Mouse (Mus musculus): ENCODE measurements around the gene Zbtb8b. TPM values are rescaled to one million over a fixed set of nuclear protein-coding genes. Genes with fewer than 3 reads are reported as not detected.
"Not testable (repeated sequence)": the region's sequence is repeated elsewhere in the genome, so short reads cannot be mapped to it uniquely, and the experiment has no call there.

The Zbtb8b gene
- total and polyA plus RNA-seq, 2 experiments from 2014 or later: 14.3 to 14.5 TPM

DNA sequence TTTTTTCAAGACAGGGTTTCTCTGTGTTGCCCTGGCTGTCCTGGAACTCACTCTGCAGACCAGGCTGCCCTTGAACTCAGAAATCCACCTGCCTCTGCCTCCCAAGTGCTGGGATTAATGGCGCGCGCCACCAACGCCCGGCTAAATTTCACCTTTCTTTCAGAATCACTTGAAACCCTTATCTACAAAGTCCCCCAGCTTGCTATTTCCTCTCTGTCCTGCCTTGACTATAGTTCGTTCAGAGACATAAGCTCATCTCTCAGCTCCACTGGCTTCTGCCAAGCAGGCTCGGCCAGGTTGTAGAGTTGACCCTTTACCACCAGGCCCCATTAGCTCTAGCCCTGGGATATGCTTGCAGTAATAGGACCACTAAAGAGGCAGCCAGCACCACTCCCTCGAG is 6.7 kb upstream of the Zbtb8b start:
- DNase-seq (ENCODE audit: low spot score) (no peak), ATAC-seq (ENCODE audit: low FRiP score) (no peak)
- no peaks in the 10 kb centered on the region for H3K27me3 ChIP-seq (ENCODE audit: insufficient read depth, low read length)
- H3K9ac ChIP-seq (replicated peaks; ENCODE audit: low read length, poor library complexity, severe bottlenecking): no peak overlapping the region
- WGBS: 85% methylated on average over 8 of the region's 8 CpGs
- no peaks in the 10 kb centered on the region for H3K4me1 ChIP-seq (ENCODE audit: insufficient read depth, low read length)
- no peak for TF ChIP-seq CTCF (IDR thresholded peaks at IDR 0.05)
- H3K27ac ChIP-seq (ENCODE audit: low read depth, low read length): no peak overlapping the region
- no peaks in the 10 kb centered on the region for H3K36me3 ChIP-seq (ENCODE audit: insufficient read depth, low read length)
- no peaks in the 10 kb centered on the region for H3K9me3 ChIP-seq (ENCODE audit: low read length)
- no peak overlapping the region for H3K4me3 ChIP-seq (ENCODE audit: low read depth, low read length)
- H3K4me2 ChIP-seq (ENCODE audit: low read depth, low read length, poor library complexity, severe bottlenecking): no peak overlapping the region

DNA sequence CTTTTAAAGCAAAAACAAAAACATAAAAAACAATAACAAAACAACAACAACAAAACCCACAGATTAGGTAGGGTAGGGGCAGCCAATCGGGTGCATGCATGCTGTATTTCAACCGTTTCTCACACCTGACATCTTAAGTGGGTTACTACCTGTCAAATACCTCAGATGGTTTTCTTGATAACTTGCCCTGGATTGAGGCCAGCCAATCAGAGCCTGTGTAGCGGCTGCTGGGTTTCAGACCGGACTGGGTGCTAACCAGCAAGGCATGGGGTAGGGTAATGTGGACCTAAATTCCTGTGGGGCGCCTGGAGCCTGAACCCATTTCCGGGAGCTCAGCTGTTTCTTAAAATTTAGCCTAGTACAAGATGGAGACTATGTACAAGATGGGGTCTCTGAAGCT is 492 bp upstream of the Zbtb8b start:
- Histone ChIP-seq H3K4me2 (ENCODE audit: low read depth, low read length, poor library complexity, severe bottlenecking) (peak overlapping the region; percentile 67), H3K36me3 (ENCODE audit: insufficient read depth, low read length) (no peaks in the 10 kb centered on the region), H3K27me3 (ENCODE audit: insufficient read depth, low read length) (peaks cover 6% of the 10 kb centered on the region; the same call in 1 of the 2 replicates), H3K27ac (ENCODE audit: low read depth, low read length) (no peak overlapping the region), H3K9ac (replicated peaks; ENCODE audit: low read length, poor library complexity, severe bottlenecking) (no peak overlapping the region), H3K4me3 (ENCODE audit: low read depth, low read length) (peak overlapping the region; percentile 70; the same call in 1 of the 2 replicates), H3K4me1 (ENCODE audit: insufficient read depth, low read length) (no peaks in the 10 kb centered on the region), H3K9me3 (ENCODE audit: low read length) (no peaks in the 10 kb centered on the region)
- 28% methylated on average over 6 of the region's 6 CpGs for WGBS
- no peak for DNase-seq (ENCODE audit: low spot score)
- ATAC-seq (ENCODE audit: low FRiP score): no peak
- TF ChIP-seq CTCF (IDR thresholded peaks at IDR 0.05): no peak

DNA sequence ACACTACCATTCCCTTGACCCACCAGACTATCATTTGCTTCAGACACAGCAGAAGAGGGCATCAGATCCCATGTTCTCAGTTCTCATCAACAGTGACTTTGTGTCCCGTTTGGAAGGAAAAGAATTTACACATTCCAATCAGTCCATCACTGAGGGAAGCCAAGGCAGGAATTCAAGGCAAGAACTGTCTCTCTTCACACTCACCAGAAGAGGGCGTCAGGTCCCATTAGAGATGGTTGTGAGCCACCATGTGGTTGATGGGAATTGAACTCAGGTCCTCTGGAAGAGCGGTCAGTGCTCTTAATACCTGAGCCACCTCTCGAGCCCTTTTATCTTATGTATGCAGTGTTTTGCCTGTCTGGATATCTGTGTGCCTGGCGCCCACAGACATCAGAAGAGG is 22.3 kb downstream of the Zbtb8b start:
- Histone ChIP-seq H3K4me2 (ENCODE audit: low read depth, low read length, poor library complexity, severe bottlenecking) (no peak overlapping the region), H3K4me3 (ENCODE audit: low read depth, low read length) (no peak overlapping the region), H3K9ac (replicated peaks; ENCODE audit: low read length, poor library complexity, severe bottlenecking) (no peak overlapping the region), H3K27me3 (ENCODE audit: insufficient read depth, low read length) (no peaks in the 10 kb centered on the region), H3K9me3 (ENCODE audit: low read length) (no peaks in the 10 kb centered on the region), H3K27ac (ENCODE audit: low read depth, low read length) (no peak overlapping the region), H3K36me3 (ENCODE audit: insufficient read depth, low read length) (no peaks in the 10 kb centered on the region), H3K4me1 (ENCODE audit: insufficient read depth, low read length) (no peaks in the 10 kb centered on the region)
- no peak for DNase-seq (ENCODE audit: low spot score)
- 78% methylated on average over 5 of the region's 5 CpGs for WGBS
- no peak for ATAC-seq (ENCODE audit: low FRiP score)
- TF ChIP-seq CTCF (IDR thresholded peaks at IDR 0.05): no peak

DNA sequence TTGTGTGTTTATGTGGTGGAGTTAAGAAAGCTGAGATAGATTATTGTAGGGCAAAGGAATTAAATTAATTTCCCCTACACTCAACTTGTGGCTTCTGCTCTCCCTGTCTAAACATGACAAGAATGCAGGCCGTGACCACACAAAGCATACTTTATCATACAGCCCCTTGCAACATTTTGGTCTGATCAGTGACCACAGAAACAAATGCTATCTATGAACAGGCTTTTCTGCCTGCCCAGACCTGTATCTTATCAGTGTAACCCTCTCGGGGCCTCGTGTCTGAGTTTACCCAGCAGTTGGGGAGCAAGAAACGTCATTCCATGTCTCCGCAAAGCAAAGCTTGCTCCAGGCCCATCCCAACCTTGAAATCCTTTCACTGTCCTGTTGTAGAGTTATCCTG is 24.2 kb downstream of the Zbtb8b start:
- no peak overlapping the region for H3K9ac ChIP-seq (replicated peaks; ENCODE audit: low read length, poor library complexity, severe bottlenecking)
- no peaks in the 10 kb centered on the region for H3K36me3 ChIP-seq (ENCODE audit: insufficient read depth, low read length)
- no peaks in the 10 kb centered on the region for H3K4me1 ChIP-seq (ENCODE audit: insufficient read depth, low read length)
- 86% methylated on average over 5 of the region's 5 CpGs for WGBS
- no peak overlapping the region for H3K4me3 ChIP-seq (ENCODE audit: low read depth, low read length)
- no peak overlapping the region for H3K27ac ChIP-seq (ENCODE audit: low read depth, low read length)
- DNase-seq (ENCODE audit: low spot score): no peak
- TF ChIP-seq CTCF (IDR thresholded peaks at IDR 0.05): no peak
- H3K27me3 ChIP-seq (ENCODE audit: insufficient read depth, low read length): no peaks in the 10 kb centered on the region
- no peak overlapping the region for H3K4me2 ChIP-seq (ENCODE audit: low read depth, low read length, poor library complexity, severe bottlenecking)
- H3K9me3 ChIP-seq (ENCODE audit: low read length): no peaks in the 10 kb centered on the region
- no peak for ATAC-seq (ENCODE audit: low FRiP score)

DNA sequence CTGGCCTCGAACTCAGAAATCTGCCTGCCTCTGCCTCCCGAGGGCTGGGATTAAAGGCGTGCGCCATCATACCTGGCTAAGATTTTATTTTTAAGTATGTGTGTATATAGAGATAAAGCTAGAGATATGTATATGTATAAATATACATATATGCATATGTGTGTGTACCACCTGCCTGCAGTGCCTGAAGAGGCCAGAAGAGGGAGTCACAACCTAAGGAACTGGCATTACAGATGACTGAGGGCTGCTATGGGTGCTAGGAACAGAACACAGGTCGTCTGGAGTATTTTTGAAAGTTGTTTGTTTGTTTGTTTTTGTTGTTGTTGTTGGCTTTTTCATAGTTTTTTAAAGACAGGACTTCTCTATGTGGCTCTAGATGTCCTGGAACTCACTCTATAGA is 24.8 kb downstream of the Zbtb8b start:
- WGBS: 95% methylated on average over 5 of the region's 5 CpGs
- H3K27ac ChIP-seq (ENCODE audit: low read depth, low read length): no peak overlapping the region
- H3K9me3 ChIP-seq (ENCODE audit: low read length): no peaks in the 10 kb centered on the region
- ATAC-seq (ENCODE audit: low FRiP score) (no peak), DNase-seq (ENCODE audit: low spot score) (no peak)
- no peak overlapping the region for H3K4me3 ChIP-seq (ENCODE audit: low read depth, low read length)
- no peak for TF ChIP-seq CTCF (IDR thresholded peaks at IDR 0.05)
- H3K4me1 ChIP-seq (ENCODE audit: insufficient read depth, low read length): no peaks in the 10 kb centered on the region
- H3K9ac ChIP-seq (replicated peaks; ENCODE audit: low read length, poor library complexity, severe bottlenecking): no peak overlapping the region
- no peak overlapping the region for H3K4me2 ChIP-seq (ENCODE audit: low read depth, low read length, poor library complexity, severe bottlenecking)
- no peaks in the 10 kb centered on the region for H3K36me3 ChIP-seq (ENCODE audit: insufficient read depth, low read length)
- no peaks in the 10 kb centered on the region for H3K27me3 ChIP-seq (ENCODE audit: insufficient read depth, low read length)

DNA sequence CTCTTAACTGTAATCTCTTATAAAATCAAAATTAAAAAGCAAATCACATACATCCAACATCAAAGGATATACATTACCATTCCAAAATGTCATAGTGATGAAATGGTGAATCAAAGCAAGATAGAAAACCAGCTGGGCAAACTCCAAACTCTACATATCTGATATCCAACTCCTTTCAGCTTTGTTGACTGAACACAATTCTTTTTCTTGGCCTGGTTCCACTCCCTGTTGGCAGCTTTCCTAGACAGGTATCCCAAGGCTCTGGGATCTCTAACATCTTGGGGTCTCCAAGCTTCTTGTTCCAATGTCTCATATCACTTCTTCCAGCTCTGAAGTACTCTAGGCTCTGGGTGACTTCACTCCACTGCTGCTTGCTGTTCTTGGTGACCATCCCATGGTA is 29.7 kb downstream of the Zbtb8b start:
- Histone ChIP-seq H3K4me1 (ENCODE audit: insufficient read depth, low read length) (no peaks in the 10 kb centered on the region), H3K4me3 (ENCODE audit: low read depth, low read length) (no peak overlapping the region), H3K4me2 (ENCODE audit: low read depth, low read length, poor library complexity, severe bottlenecking) (no peak overlapping the region), H3K36me3 (ENCODE audit: insufficient read depth, low read length) (no peaks in the 10 kb centered on the region), H3K9me3 (ENCODE audit: low read length) (no peaks in the 10 kb centered on the region), H3K9ac (replicated peaks; ENCODE audit: low read length, poor library complexity, severe bottlenecking) (no peak overlapping the region), H3K27me3 (ENCODE audit: insufficient read depth, low read length) (no peaks in the 10 kb centered on the region), H3K27ac (ENCODE audit: low read depth, low read length) (no peak overlapping the region)
- no peak for ATAC-seq (ENCODE audit: low FRiP score)
- no peak for TF ChIP-seq CTCF (IDR thresholded peaks at IDR 0.05)
- no peak for DNase-seq (ENCODE audit: low spot score)

DNA sequence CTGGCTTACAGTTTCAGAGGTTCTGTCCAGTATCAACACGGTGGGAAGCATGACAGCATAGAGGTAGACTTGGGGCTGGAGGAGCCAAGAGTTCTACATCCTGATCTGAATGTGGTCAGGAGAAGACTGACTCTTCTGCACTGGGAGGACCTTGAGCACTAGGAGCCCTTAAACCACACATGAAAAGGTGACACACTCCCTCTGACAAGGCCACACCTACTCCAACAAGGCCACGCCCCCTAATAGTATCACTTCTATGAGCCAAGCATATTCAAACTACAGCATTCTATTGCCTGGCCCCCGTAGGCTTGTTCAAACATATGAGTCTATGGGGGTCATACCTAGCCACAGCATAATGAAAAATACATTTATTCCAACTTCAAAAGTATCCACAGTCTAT is 30.1 kb downstream of the Zbtb8b start:
- 89% methylated on average over 3 of the region's 3 CpGs for WGBS
- DNase-seq (ENCODE audit: low spot score); H3K27me3 ChIP-seq (ENCODE audit: insufficient read depth, low read length); ATAC-seq (ENCODE audit: low FRiP score); H3K9ac ChIP-seq (replicated peaks; ENCODE audit: low read length, poor library complexity, severe bottlenecking); H3K9me3 ChIP-seq (ENCODE audit: low read length); H3K4me2 ChIP-seq (ENCODE audit: low read depth, low read length, poor library complexity, severe bottlenecking); H3K4me1 ChIP-seq (ENCODE audit: insufficient read depth, low read length); H3K27ac ChIP-seq (ENCODE audit: low read depth, low read length); H3K4me3 ChIP-seq (ENCODE audit: low read depth, low read length); H3K36me3 ChIP-seq (ENCODE audit: insufficient read depth, low read length): not testable (repeated sequence)
